Mouse (Mus musculus) kidney, postnatal 0 days (tissue): ENCODE results near the gene Usp33. TPM values are rescaled to one million over a fixed set of nuclear protein-coding genes. Genes with fewer than 3 reads are reported as not detected.

ENCODE experiments used
- ATAC-seq: fragments of 200-750 bp; cut with Nextera tagmentation; replicated peaks from 2 replicates; pipeline ENCODE4 v1.8.0; 2017; ENCODE audit warnings: low read depth, moderate number of reproducible peaks, moderate TSS enrichment, moderate library complexity; ENCODE audit not compliant: low FRiP score
- DNase-seq: peaks from one replicate; pipeline ENCODE4 v3.0.0-alpha.2; 2016; ENCODE audit warnings: low spot score
- H3K27ac ChIP-seq: fragments of 300-500 bp; sonication (generic); 2 replicates; pipeline ENCODE4 v1.5.1; 2014; ENCODE audit warnings: mild to moderate bottlenecking
- H3K27me3 ChIP-seq: fragments of 300-500 bp; sonication (generic); 2 replicates; pipeline ENCODE4 v1.6.1; 2014; ENCODE audit warnings: low read length, mixed read lengths; ENCODE audit not compliant: insufficient read depth
- H3K36me3 ChIP-seq: fragments of 300-500 bp; sonication (generic); 2 replicates; pipeline ENCODE4 v1.6.1; 2014; ENCODE audit warnings: low read length, mixed read lengths; ENCODE audit not compliant: insufficient read depth
- H3K4me1 ChIP-seq: fragments of 300-500 bp; sonication (generic); replicated peaks from 2 replicates; pipeline ENCODE4 v1.6.1; 2014; ENCODE audit warnings: antibody characterized with exemption, low read length, mixed read lengths; ENCODE audit not compliant: insufficient read depth
- H3K4me2 ChIP-seq: fragments of 300-500 bp; sonication (generic); 2 replicates; pipeline ENCODE4 v1.6.1; 2014; ENCODE audit warnings: mild to moderate bottlenecking, low read length, moderate library complexity, mixed read lengths
- H3K4me3 ChIP-seq: fragments of 300-500 bp; sonication (generic); replicated peaks from 2 replicates; pipeline ENCODE4 v1.5.1; 2014; ENCODE audit warnings: low read depth, low read length
- H3K9ac ChIP-seq: fragments of 300-500 bp; sonication (generic); 2 replicates; pipeline ENCODE4 v1.6.1; 2014; ENCODE audit warnings: low read depth, low read length
- H3K9me3 ChIP-seq: fragments of 300-500 bp; sonication (generic); replicated peaks from 2 replicates; pipeline ENCODE4 v1.6.1; 2016; ENCODE audit warnings: low read length, inconsistent platforms, mixed read lengths
- CTCF ChIP-seq: IDR thresholded peaks from 2 replicates; pipeline ENCODE4 v1.5.1; 2016; ENCODE audit warnings: antibody characterized with exemption, low read depth, mild to moderate bottlenecking, moderate library complexity
- WGBS: fragments of 180-500 bp; shearing (Covaris S2); extraction: QIAGEN DNeasy Blood & Tissue Kit; methylation state at CpG from one replicate; pipeline ENCODE4 v1.1.7; 2014; 5-methylcytosine and 5-hydroxymethylcytosine counted together
- polyA plus RNA-seq: library from polyadenylated mRNA; unstranded; fragments of >200 nt; fragmentation: Nextera tagmentation; extraction: Ambion mirVana; gene quantifications from 2 replicates; pipeline ENCODE4 v1.2.1, GENCODE M21; 2015

Gene Usp33
- polyA plus RNA-seq, 1 experiment from 2014 or later = 30.5 TPM

- WGBS = 88% methylated on average over 10 of the region's 10 CpGs
- ATAC-seq = no peak
- no peak for DNase-seq
- H3K4me3 ChIP-seq = no peak overlapping the region
- no peaks in the 10 kb centered on the region for H3K4me1 ChIP-seq
- no peaks in the 10 kb centered on the region for H3K9me3 ChIP-seq
- no peaks in the 10 kb centered on the region for H3K27me3 ChIP-seq
- no peak overlapping the region for H3K27ac ChIP-seq
- H3K9ac ChIP-seq = no peak overlapping the region
- H3K36me3 ChIP-seq = peaks cover 3% of the 10 kb centered on the region; the same call in 1 of the 2 replicates
- peak; percentile 28; the same call in 1 of the 2 replicates for TF ChIP-seq CTCF
- H3K4me2 ChIP-seq = no peak overlapping the region
These were observed 25.2 kb upstream of the Usp33 start for GRCm38 (mm10) chr3:152320972-152321645.

GRCm38 (mm10) chr3:152321765-152322547 lies 24.3 kb upstream of the Usp33 start:
- WGBS = 88% methylated on average over 8 of the region's 8 CpGs
- Histone ChIP-seq H3K36me3 (peaks cover 3% of the 10 kb centered on the region; the same call in 1 of the 2 replicates), H3K4me1 (no peaks in the 10 kb centered on the region), H3K9me3 (no peaks in the 10 kb centered on the region), H3K9ac (no peak overlapping the region), H3K4me2 (no peak overlapping the region), H3K27me3 (no peaks in the 10 kb centered on the region), H3K4me3 (no peak overlapping the region), H3K27ac (no peak overlapping the region; the same call in 1 of the 2 replicates)
- ATAC-seq (no peak), DNase-seq (no peak)
- TF ChIP-seq CTCF = no peak

GRCm38 (mm10) chr3:152332104-152332503 lies 14.2 kb upstream of the Usp33 start:
- H3K27ac ChIP-seq = no peak overlapping the region
- no peak overlapping the region for H3K9ac ChIP-seq
- no peak overlapping the region for H3K4me2 ChIP-seq
- WGBS = 86% methylated on average over 6 of the region's 6 CpGs
- H3K36me3 ChIP-seq = peaks cover 6% of the 10 kb centered on the region; the same call in 1 of the 2 replicates
- H3K4me3 ChIP-seq = no peak overlapping the region
- no peaks in the 10 kb centered on the region for H3K27me3 ChIP-seq
- H3K4me1 ChIP-seq = no peaks in the 10 kb centered on the region
- no peaks in the 10 kb centered on the region for H3K9me3 ChIP-seq
- no peak for TF ChIP-seq CTCF
- DNase-seq (no peak), ATAC-seq (peak; percentile 31)

- peak; percentile 9; the same call in 1 of the 2 replicates for TF ChIP-seq CTCF
- H3K27me3 ChIP-seq = no peaks in the 10 kb centered on the region
- no peak overlapping the region for H3K27ac ChIP-seq
- peak; percentile 88 for DNase-seq
- H3K36me3 ChIP-seq = peaks cover 8% of the 10 kb centered on the region; the same call in 1 of the 2 replicates
- H3K4me2 ChIP-seq = no peak overlapping the region
- no peaks in the 10 kb centered on the region for H3K9me3 ChIP-seq
- no peak overlapping the region for H3K9ac ChIP-seq
- 48% methylated on average over 15 of the region's 15 CpGs for WGBS
- H3K4me1 ChIP-seq = no peaks in the 10 kb centered on the region
- peak; percentile 94 for ATAC-seq
- H3K4me3 ChIP-seq = no peak overlapping the region
These were observed 13.6 kb upstream of the Usp33 start for GRCm38 (mm10) chr3:152332545-152333300.

GRCm38 (mm10) chr3:152333641-152334040 lies 12.6 kb upstream of the Usp33 start:
- H3K4me2 ChIP-seq = no peak overlapping the region
- 93% methylated on average over 10 of the region's 10 CpGs for WGBS
- no peaks in the 10 kb centered on the region for H3K27me3 ChIP-seq
- no peak for TF ChIP-seq CTCF
- peaks cover 9% of the 10 kb centered on the region; the same call in 1 of the 2 replicates for H3K36me3 ChIP-seq
- no peaks in the 10 kb centered on the region for H3K9me3 ChIP-seq
- no peaks in the 10 kb centered on the region for H3K4me1 ChIP-seq
- H3K9ac ChIP-seq = no peak overlapping the region
- DNase-seq (no peak), ATAC-seq (no peak)
- H3K4me3 ChIP-seq = no peak overlapping the region
- H3K27ac ChIP-seq = no peak overlapping the region

GRCm38 (mm10) chr3:152336085-152336484 lies 10.2 kb upstream of the Usp33 start:
- Histone ChIP-seq H3K4me1 (0 out of 2 replicates have a peak, but pooled peaks cover 5% of the 10 kb centered on the region), H3K9ac (no peak overlapping the region), H3K27ac (no peak overlapping the region), H3K4me3 (no peak overlapping the region), H3K27me3 (no peaks in the 10 kb centered on the region), H3K9me3 (no peaks in the 10 kb centered on the region), H3K4me2 (no peak overlapping the region), H3K36me3 (peaks cover 9% of the 10 kb centered on the region; the same call in 1 of the 2 replicates)
- TF ChIP-seq CTCF = no peak
- 90% methylated on average over 8 of the region's 8 CpGs for WGBS
- ATAC-seq (no peak), DNase-seq (no peak)
